Mouse (Mus musculus): ENCODE measurements at regions not wholly inside any gene's neighbourhood (a gene's known extent, or its start where the extent isn't known, plus 50 kb on each side); places are given as distances from the start of the nearest gene placed in this dataset.

DNA sequence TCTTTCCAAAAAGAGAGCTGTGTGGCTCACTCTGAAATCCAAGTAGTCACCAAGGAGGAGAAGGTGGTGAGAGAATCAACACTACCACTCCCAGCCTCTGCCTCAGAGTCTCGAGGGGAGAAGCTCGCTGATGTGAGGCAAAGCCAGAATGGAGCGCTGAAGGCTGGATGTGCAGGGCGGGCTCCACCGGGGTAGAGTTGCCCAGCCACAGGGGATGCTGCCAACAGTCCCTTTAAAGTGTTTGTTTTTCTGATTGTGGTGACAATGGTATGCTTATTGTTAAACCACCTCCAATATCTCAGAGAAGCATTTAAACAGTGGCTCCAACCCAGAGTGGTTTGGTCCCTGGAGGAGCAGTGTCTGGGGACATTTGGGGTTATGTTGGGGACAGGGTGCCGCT is 110.7 kb upstream of the Ptpn1 start:
- DNase-seq, result no peak

- DNase-seq, result no peak
These were observed 113.1 kb upstream of the Ptpn1 start for GRCm38 (mm10) chr2:167818799-167819198.

DNA sequence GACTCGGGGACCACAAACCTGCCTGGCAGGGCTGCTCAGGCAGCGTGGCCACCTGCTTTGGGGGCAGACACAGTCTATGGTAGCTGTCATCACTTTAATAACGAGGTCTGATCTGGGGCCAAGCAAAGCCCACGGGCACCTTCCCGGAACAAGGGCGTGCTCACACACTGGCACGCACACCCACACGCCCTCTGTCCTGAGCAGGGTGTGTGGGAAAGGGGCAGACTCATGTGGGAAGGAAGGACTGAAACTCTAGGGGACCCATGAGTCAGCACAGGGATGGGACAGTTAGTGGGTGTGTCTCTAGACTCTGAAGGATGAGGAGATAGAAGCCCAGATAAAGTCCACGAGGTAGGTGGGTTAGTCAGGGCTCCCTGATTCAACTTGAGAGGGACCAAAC is 114.8 kb upstream of the Ptpn1 start:
- DNase-seq, result no peak

GRCm38 (mm10) chr2:167815123-167815522 is 116.7 kb upstream of the Ptpn1 start:
- DNase-seq, result peak in 1 of 2 experiments; percentile 34

DNA sequence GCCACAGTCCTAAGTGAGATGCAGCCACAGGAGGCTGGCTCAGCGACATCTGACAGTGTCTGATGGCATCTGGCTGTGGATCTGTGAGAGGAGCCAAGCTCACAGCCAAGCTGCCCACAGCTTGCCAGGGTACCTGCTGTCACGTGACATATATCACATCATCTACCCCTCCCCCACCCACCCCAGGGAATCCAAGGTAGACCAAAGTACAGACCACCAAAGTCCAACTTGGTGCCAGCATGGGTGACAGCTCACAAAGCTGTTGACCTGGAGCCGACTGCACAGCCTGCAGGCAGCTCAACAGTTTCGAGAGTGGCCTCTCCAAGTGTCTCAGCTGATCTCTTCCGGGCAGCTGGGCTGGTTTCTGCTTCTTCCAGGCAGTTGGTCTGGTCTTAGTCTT is 119.6 kb upstream of the Tmem189 start:
- DNase-seq, result no peak

- DNase-seq, result no peak
These were observed 116.1 kb upstream of the Tmem189 start for GRCm38 (mm10) chr2:167805629-167806304.

DNA sequence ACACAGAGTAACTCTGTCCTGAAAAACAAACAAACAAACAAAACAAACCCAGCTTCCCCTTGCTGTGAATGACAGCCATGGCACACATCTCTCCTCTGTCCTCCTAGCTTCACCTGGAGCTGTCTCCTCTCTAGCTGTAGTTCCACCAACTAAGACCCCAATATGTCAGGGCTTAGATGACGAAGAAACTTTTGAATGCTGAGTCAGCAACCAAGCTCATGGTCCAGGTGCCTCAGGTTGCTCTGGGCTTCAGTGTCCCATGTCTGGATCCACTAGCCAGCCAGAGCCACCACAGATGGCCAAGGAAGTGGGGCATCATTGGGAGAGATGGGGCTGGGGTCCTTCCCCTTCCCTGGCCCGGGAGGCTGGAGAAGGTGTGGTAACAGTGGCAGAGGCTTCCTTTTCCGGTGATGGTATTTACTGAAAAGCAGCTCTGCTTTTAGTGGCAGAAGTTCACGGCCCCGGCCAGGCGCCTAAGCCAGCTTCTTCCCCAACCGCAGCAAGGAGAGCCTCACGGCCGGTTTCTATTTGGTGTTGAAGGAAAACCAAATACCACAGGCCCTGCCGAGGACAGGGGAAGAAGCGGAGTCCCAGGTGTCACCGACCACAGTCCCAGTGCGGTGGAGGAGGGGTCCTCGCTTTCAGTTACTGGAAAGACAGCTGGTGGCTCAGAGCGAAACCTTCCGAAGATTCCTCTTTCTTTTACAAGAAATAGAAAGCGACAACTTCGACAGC is 115.0 kb upstream of the Tmem189 start:
- DNase-seq, result peak in 1 of 2 experiments; percentile 15

DNA sequence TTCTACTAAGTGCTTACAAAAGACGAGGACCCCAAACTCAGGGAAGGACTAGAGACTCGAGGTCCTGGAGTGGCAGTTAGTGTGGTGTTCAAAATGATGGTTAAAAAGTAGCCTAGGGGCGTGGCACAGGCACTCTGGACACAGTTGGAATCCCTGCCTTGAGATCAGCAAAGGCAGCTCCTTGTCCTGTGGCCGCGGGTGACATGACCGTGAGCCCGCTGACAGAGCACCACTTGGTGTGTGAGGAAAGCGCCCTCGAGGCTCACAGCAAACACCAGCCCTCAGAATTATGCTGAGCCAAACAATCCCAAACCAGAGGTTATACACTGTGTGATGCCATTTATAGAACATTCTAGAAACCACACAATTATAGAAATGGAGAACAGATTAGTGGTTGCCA is 112.9 kb upstream of the Tmem189 start:
- no peak for DNase-seq

GRCm38 (mm10) chr2:167801389-167801788 is 111.8 kb upstream of the Tmem189 start:
- DNase-seq, result no peak

- peak in 1 of 2 experiments; percentile 56 for DNase-seq
These were observed 111.1 kb upstream of the Tmem189 start for GRCm38 (mm10) chr2:167800648-167801245.

- DNase-seq, result peak; percentile 31 to 56
These were observed 110.2 kb upstream of the Tmem189 start for GRCm38 (mm10) chr2:167799629-167800387.

- DNase-seq, result no peak
These were observed 109.4 kb upstream of the Tmem189 start for GRCm38 (mm10) chr2:167798969-167799513.

DNA sequence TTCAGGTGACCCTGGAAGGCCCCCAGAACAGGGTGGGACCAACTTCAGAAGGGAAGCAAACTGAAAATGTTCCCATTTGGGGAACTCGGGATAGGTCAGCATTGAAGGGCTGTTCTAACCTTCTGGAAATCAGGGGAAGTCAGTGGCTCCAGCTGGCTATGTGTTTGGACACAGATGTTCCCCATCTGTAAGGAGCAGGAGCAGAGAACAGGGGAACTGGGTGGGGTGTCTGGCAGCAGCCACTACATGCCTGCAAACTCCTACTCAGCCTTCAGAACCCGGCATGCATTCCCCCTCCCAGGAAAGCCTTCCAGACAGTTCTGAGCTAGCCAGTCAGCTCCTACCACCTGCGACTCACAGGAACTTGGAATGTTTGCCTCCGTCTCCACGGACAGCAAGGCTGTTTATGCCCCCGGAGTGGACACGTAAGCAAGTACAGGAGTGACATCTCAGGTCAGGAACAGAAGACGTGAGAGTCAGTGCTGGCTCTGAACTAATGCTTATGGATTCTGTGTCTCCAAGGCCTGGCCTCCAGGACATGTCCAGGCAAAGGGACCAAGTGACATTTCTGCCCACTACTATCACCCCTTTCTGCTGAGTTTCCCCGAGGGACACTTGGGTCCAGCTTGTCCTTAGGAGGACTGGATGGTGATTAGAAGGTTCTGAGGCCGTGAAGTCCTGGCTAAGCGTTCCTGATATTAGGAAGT is 108.6 kb upstream of the Tmem189 start:
- no peak for DNase-seq

DNA sequence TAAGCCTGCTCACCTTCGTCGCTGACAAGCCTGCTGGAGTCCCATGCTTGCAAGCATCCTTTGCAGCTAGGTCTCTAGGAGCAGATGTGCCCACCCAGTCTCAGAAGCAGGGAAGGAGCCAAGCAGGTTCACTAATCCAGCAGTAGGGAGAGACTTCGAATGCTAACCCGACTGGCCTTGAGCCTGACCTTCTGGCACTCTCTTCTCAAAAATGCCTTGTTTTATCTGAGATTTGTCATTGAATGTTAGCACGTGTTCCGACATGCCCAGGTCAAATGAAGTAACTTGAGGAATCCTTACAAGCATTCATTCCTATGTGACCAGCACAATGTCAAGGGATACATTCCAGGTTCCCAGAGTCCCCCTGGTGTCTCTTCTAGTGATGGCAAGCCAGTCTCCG is 105.9 kb upstream of the Tmem189 start:
- peak; percentile 38 to 44 for DNase-seq

DNA sequence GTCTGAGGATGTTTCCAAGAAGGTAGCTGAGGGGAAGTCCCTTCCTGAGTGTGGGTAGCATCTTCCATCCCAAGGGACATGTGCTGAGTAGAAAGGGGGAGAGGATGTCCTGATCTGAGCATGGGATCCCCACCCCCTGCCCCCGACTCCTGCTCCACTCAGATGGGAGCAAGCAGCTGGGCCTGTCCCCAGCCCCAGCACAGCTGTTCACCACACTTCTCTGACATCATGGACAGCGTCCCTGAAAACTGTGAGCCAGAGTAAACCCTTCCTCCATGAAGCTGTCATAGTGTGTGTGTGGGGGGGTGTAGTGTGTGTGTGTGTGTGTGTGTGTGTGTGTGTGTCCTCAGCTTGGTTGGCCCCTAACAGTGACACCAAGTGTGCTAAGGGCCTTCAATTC is 104.3 kb upstream of the Tmem189 start:
- DNase-seq, result no peak

DNA sequence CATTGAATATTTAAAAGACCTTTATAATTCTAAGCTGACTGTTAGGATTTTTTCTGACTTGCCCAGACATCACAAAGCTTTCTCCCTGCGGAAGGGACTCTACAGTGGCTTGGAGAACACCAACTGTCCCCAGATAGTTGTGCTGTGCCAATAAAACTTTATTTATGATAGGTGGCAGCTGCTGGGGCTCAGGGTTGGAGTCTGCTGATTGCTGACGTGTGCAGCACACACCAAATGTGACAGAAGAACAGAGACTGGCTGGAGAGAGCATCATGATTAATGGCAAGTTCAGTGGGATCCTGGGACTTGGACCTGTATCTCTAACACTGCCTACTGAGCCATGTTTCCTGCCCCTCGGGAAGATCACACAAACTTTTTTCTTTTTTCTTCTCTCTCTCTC is 103.1 kb upstream of the Tmem189 start:
- DNase-seq, result no peak

- DNase-seq, result no peak
These were observed 102.7 kb upstream of the Tmem189 start for GRCm38 (mm10) chr2:167792330-167792729.

GRCm38 (mm10) chr2:167789471-167789923 is 99.9 kb upstream of the Tmem189 start:
- DNase-seq, result peak; percentile 60 to 72

GRCm38 (mm10) chr2:167786951-167787350 is 97.3 kb upstream of the Tmem189 start:
- no peak for DNase-seq

DNA sequence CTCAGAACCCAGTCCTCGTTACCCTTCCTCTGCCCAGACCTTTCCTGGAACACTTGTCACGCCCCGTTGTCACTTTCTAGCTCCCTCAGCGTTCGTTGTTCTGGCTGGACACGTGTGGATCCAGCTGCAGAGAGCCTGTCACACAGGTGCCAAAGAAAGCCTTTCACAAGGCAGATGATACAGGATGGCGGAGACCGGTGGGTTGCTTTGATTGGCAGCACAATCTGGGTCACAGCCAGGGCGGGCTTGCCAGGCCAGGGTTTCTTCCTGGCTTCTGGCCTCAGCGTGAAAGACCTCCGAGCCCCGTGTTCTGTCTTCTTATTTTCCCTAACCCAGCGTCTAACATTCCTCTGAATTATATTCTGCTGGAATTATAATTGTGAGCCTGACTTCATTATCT is 94.7 kb upstream of the Tmem189 start:
- no peak for DNase-seq

DNA sequence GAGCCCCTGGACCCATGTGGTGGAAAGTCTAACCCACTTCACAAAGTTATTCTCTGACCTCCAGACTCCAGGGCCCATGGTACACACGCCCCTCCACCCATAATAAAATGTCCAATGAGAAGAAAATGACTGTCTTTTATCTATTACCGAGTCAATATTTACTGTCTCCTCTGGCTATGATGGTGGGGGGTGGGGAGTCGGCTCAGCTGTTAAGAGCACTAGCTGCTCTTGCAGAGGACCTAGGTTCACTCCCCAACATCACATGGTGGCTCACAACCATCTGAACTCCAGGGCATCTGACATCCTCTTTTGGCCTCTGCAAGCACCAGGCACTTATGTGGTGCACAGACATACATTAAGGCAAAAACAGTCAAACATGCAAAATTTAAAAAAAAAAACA is 93.8 kb upstream of the Tmem189 start:
- DNase-seq, result no peak
